In the genomic region with DNA sequence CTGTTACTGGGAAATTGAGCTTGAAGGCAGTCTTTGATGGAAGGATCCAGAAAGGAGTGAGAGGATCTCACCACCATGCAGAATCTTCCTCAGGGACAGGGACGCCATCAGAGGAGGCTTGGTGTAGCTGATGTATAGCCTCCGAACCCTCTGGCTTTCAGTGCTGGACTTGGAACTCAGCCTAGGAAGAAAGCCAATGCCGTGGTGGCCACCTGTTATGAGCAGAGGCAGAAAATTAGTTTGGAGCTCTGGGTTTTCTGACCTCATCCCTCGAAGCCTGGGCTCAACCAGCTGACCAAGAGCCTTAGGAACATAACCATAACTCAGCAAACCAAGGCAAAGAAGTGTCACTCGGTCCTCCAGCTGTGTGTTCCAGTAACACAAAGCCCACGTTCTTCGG, we compare ENCODE assay signal across 11 mouse cellular contexts.
DNase-seq lines count a peak whose midpoint lies in the region; ATAC-seq and TF ChIP-seq lines count a peak whose summit lies in the region.
"Had no signal": no experiment of that assay in that cellular context is flagged by ENCODE, and none has a peak within 500 bp of the region (broad histone marks: within the 10 kb centered on the region; RNA-seq: fewer than 3 reads in every experiment).

No protein-coding gene starts in this region.

- H3K27ac ChIP-seq in forebrain, embryonic 10.5 days: peak overlapping the region; percentile 30; the same call in 1 of the 2 replicates
- H3K27ac ChIP-seq in forebrain, postnatal 0 days (ENCODE audit: low read depth, low read length): no peak overlapping the region
- H3K27ac ChIP-seq in liver, embryonic 13.5 days: peak overlapping the region; percentile 100

- DNase-seq in forebrain, embryonic 10.5 days (ENCODE audit: extremely low spot score, low spot score): no peak
- no peak for DNase-seq in forebrain, postnatal 0 days
- DNase-seq in left cerebral cortex, postnatal 4 days: peak; percentile 59
- no peak for DNase-seq in left cerebral cortex, adult 18-20 months (ENCODE audit: low spot score in 2 of 2)
- DNase-seq in cerebellum, adult 18-20 months: peak; percentile 73 to 83
- DNase-seq in liver, embryonic 13.5 days: no peak
- no peak for DNase-seq in right cerebral cortex, postnatal 10 days (ENCODE audit: low spot score in 2 of 2)
- DNase-seq in lung, postnatal 10 days: no peak
- DNase-seq: gastrocnemius, postnatal 25 days had no signal

- no peak overlapping the region for H3K4me3 ChIP-seq in forebrain, embryonic 10.5 days
- no peak overlapping the region for H3K4me3 ChIP-seq in forebrain, postnatal 0 days (ENCODE audit: low read depth, low read length)
- peak overlapping the region; percentile 52 for H3K4me3 ChIP-seq in liver, embryonic 13.5 days (replicated peaks)
- H3K4me3 ChIP-seq: lung, embryonic 15.5 days; midbrain, embryonic 12.5 days had no signal

- no peak for ATAC-seq in forebrain, postnatal 0 days
- ATAC-seq in liver, embryonic 13.5 days (ENCODE audit: low read depth): no peak

- TF ChIP-seq CTCF in forebrain, postnatal 0 days (IDR thresholded peaks at IDR 0.05; ENCODE audit: low read depth): no peak

- no peaks in the 10 kb centered on the region for H3K9me3 ChIP-seq in forebrain, embryonic 10.5 days
- H3K9me3 ChIP-seq in forebrain, postnatal 0 days (ENCODE audit: low read length): no peaks in the 10 kb centered on the region
- H3K9me3 ChIP-seq in liver, embryonic 13.5 days (replicated peaks): no peaks in the 10 kb centered on the region
- H3K9me3 ChIP-seq: lung, embryonic 15.5 days; midbrain, embryonic 12.5 days had no signal

- no peaks in the 10 kb centered on the region for H3K27me3 ChIP-seq in forebrain, embryonic 10.5 days (ENCODE audit: poor library complexity, severe bottlenecking)
- H3K27me3 ChIP-seq in forebrain, postnatal 0 days (ENCODE audit: insufficient read depth, low read length): no peaks in the 10 kb centered on the region
- no peaks in the 10 kb centered on the region for H3K27me3 ChIP-seq in liver, embryonic 13.5 days
- H3K27me3 ChIP-seq: lung, embryonic 15.5 days; midbrain, embryonic 12.5 days had no signal

- no peak overlapping the region for H3K9ac ChIP-seq in forebrain, postnatal 0 days
- peak overlapping the region; percentile 75 for H3K9ac ChIP-seq in liver, embryonic 13.5 days
- H3K9ac ChIP-seq: lung, embryonic 15.5 days; midbrain, embryonic 12.5 days had no signal

- no peak overlapping the region for H3K4me2 ChIP-seq in forebrain, postnatal 0 days (ENCODE audit: low read depth)
- peak overlapping the region; percentile 68 for H3K4me2 ChIP-seq in liver, embryonic 13.5 days
- H3K4me2 ChIP-seq: lung, embryonic 15.5 days; midbrain, embryonic 12.5 days had no signal

- intact Hi-C loops in left cerebral cortex, postnatal 4 days (cut with DNase I): no loop called here

- peaks cover 33% of the 10 kb centered on the region for H3K4me1 ChIP-seq in forebrain, embryonic 10.5 days
- peaks cover 15% of the 10 kb centered on the region for H3K4me1 ChIP-seq in forebrain, postnatal 0 days (ENCODE audit: insufficient read depth)
- H3K4me1 ChIP-seq in liver, embryonic 13.5 days (replicated peaks): peaks cover 76% of the 10 kb centered on the region

- H3K36me3 ChIP-seq in forebrain, embryonic 10.5 days (replicated peaks): peaks cover 17% of the 10 kb centered on the region
- H3K36me3 ChIP-seq in forebrain, postnatal 0 days (ENCODE audit: insufficient read depth): 0 out of 2 replicates have a peak, but pooled peaks cover 5% of the 10 kb centered on the region
- 0 out of 2 replicates have a peak, but pooled peaks cover 7% of the 10 kb centered on the region for H3K36me3 ChIP-seq in liver, embryonic 13.5 days
- H3K36me3 ChIP-seq: lung, embryonic 15.5 days; midbrain, embryonic 12.5 days had no signal

- WGBS in forebrain, embryonic 10.5 days: 93% methylated on average over 7 of the region's 7 CpGs
- WGBS in forebrain, postnatal 0 days: 73% methylated on average over 7 of the region's 7 CpGs
- 84% methylated on average over 7 of the region's 7 CpGs for whole genome bisulfite sequencing in liver, embryonic 13.5 days (ENCODE audit: insufficient replicate concordance)

Comparison
In these comparisons a context has a peak if more than half of its experiments do, and no peak if none do; other contexts are left out.
1. DNase-seq: peak in left cerebral cortex, postnatal 4 days (single experiment) and cerebellum, adult 18-20 months (2 of 2); none in forebrain, embryonic 10.5 days (single experiment), forebrain, postnatal 0 days (single experiment), left cerebral cortex, adult 18-20 months (0 of 2), liver, embryonic 13.5 days (single experiment), right cerebral cortex, postnatal 10 days (0 of 2) and lung, postnatal 10 days (single experiment).